Mouse (Mus musculus): ENCODE results near the gene Amotl1.

DNA sequence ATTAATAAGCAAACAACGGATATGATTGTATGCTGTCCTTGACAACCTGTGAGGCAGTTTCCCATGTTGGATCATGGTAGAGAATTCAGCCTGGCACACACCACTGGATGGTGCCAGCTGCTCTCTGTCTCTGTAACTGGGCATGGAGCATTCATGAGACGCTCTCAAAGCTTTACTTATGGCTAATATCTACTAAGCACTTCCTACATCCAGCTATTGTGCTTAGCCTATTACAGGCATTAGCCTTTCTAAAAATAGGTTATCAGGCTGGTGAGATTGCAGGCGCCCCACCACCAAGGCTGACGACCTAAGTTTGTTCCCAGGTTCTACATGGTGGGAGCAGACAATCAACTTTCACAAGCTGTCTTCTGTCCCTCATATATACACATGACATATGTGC, 65.9 kb downstream of the Amotl1 start:
- TF ChIP-seq CTCF (conservative IDR thresholded peaks at IDR 0.05; ENCODE audit: low read length) (no peak), NANOG (IDR thresholded peaks at IDR 0.05; ENCODE audit: borderline replicate concordance, low read length) (no peak), POU5F1 (IDR thresholded peaks at IDR 0.05; ENCODE audit: borderline replicate concordance, low read length) (no peak)

Measured in E14TG2a.4 (cell line).